ENCODE assay signal across 25 mouse cellular contexts in the genomic region with DNA sequence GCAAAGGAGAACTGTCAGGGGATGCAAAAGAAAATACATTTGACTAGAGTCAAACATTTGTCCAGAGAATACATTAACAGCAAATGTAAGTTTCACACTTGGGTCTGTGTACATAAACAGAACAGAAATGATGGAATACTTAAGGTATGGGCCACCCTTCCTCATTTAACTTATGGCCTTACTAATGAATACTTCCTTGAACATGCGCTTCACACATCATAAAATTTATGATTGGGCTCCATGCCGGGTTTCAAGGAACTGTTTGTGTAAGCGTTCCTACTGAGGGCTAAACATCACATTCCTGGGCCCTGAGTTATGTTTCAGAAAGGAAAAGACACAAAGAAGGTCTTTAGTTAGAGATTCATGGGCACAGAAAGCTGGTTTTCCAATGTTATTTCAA. TPM values are rescaled to one million over a fixed set of nuclear protein-coding genes. Genes with fewer than 3 reads are reported as not detected.
DNase-seq lines count a peak whose midpoint lies in the region; ATAC-seq and TF ChIP-seq lines count a peak whose summit lies in the region.
"Had no signal": no experiment of that assay in that cellular context is flagged by ENCODE, and none has a peak within 500 bp of the region (broad histone marks: within the 10 kb centered on the region; RNA-seq: fewer than 3 reads in every experiment).

No protein-coding gene starts in this region.

- H3K4me1 ChIP-seq in intestine, embryonic 14.5 days (replicated peaks; ENCODE audit: control insufficient read depth, insufficient read depth, low read length) = peaks cover 4% of the 10 kb centered on the region; the same call in 1 of the 2 replicates
- no peaks in the 10 kb centered on the region for H3K4me1 ChIP-seq in intestine, postnatal 0 days (replicated peaks; ENCODE audit: control insufficient read depth, insufficient read depth, low read length)
- H3K4me1 ChIP-seq in lung, embryonic 15.5 days = peaks cover 16% of the 10 kb centered on the region; the same call in 1 of the 2 replicates
- H3K4me1 ChIP-seq in limb, embryonic 14.5 days (ENCODE audit: control insufficient read depth, insufficient read depth, low read length) = 0 out of 2 replicates have a peak, but pooled peaks cover 6% of the 10 kb centered on the region
- H3K4me1 ChIP-seq: forebrain, embryonic 12.5 days; midbrain, embryonic 10.5 days had no signal

- H3K36me3 ChIP-seq in intestine, embryonic 14.5 days (ENCODE audit: control insufficient read depth, insufficient read depth, low read length) = no peaks in the 10 kb centered on the region
- no peaks in the 10 kb centered on the region for H3K36me3 ChIP-seq in intestine, postnatal 0 days (ENCODE audit: control insufficient read depth, insufficient read depth)
- no peaks in the 10 kb centered on the region for H3K36me3 ChIP-seq in lung, embryonic 15.5 days
- H3K36me3 ChIP-seq in limb, embryonic 14.5 days (ENCODE audit: control insufficient read depth, insufficient read depth, low read length) = no peaks in the 10 kb centered on the region
- H3K36me3 ChIP-seq: forebrain, embryonic 12.5 days; midbrain, embryonic 10.5 days had no signal

- H3K9ac ChIP-seq in intestine, embryonic 14.5 days (ENCODE audit: low read length) = no peak overlapping the region
- H3K9ac ChIP-seq in intestine, postnatal 0 days (ENCODE audit: low read depth, low read length) = no peak overlapping the region
- H3K9ac ChIP-seq in lung, embryonic 15.5 days = no peak overlapping the region
- no peak overlapping the region for H3K9ac ChIP-seq in limb, embryonic 14.5 days (ENCODE audit: low read depth, low read length, severe bottlenecking)
- H3K9ac ChIP-seq: forebrain, embryonic 12.5 days; liver, postnatal 0 days had no signal

- no peak for DNase-seq in intestine, embryonic 14.5 days (ENCODE audit: low spot score)
- DNase-seq in lung, postnatal 25 days (ENCODE audit: low spot score) = no peak
- DNase-seq in limb, embryonic 14.5 days (ENCODE audit: low spot score) = peak; percentile 69
- no peak for DNase-seq in gastrocnemius, adult 2 months
- DNase-seq in heart, postnatal 25 days (ENCODE audit: low spot score) = no peak
- no peak for DNase-seq in left cerebral cortex, postnatal 14 days (ENCODE audit: low spot score in 2 of 2)
- DNase-seq: cerebellum, adult 2 months; cerebellum, postnatal 36 days; gastrocnemius, postnatal 25 days; heart, adult 2 months; kidney, postnatal 36 days; layer of hippocampus, adult 9-11 months; liver, postnatal 0 days; right cerebral cortex, postnatal 14 days; thymus, postnatal 4 days had no signal

- no peak overlapping the region for H3K4me2 ChIP-seq in intestine, embryonic 14.5 days (ENCODE audit: low read length)
- H3K4me2 ChIP-seq in intestine, postnatal 0 days (replicated peaks; ENCODE audit: low read depth) = no peak overlapping the region
- H3K4me2 ChIP-seq in lung, embryonic 15.5 days = no peak overlapping the region
- no peak overlapping the region for H3K4me2 ChIP-seq in limb, embryonic 14.5 days (replicated peaks; ENCODE audit: low read depth, low read length, severe bottlenecking)
- H3K4me2 ChIP-seq: forebrain, embryonic 12.5 days had no signal

- no peak overlapping the region for H3K4me3 ChIP-seq in intestine, embryonic 14.5 days (ENCODE audit: low read depth, low read length)
- no peak overlapping the region for H3K4me3 ChIP-seq in intestine, postnatal 0 days (ENCODE audit: low read depth, low read length)
- no peak overlapping the region for H3K4me3 ChIP-seq in lung, embryonic 15.5 days
- H3K4me3 ChIP-seq in limb, embryonic 14.5 days (replicated peaks; ENCODE audit: low read length) = no peak overlapping the region
- H3K4me3 ChIP-seq in gastrocnemius, adult 2 months = no peak overlapping the region
- H3K4me3 ChIP-seq: forebrain, embryonic 12.5 days; heart, adult 2 months; left cerebral cortex, adult 2 months; midbrain, embryonic 10.5 days had no signal

- intact Hi-C loops in gastrocnemius, adult 2 months (cut with DNase I) = no loop called here
- intact Hi-C loops in heart, postnatal 25 days (cut with DNase I) = no loop called here
- intact Hi-C loops in left cerebral cortex, postnatal 14 days (cut with DNase I) = no loop called here

- ATAC-seq in intestine, embryonic 14.5 days (replicated peaks; ENCODE audit: low FRiP score, low TSS enrichment, low read depth) = 0 out of 2 replicates have a peak, but pooled peaks have one; percentile 27
- ATAC-seq in intestine, postnatal 0 days = no peak; the same call in 1 of the 2 replicates
- ATAC-seq in lung, embryonic 15.5 days (ENCODE audit: borderline replicate concordance, extremely low read depth, low FRiP score, low TSS enrichment) = peak; percentile 93
- ATAC-seq in limb, embryonic 14.5 days (ENCODE audit: low FRiP score, low read depth) = peak; percentile 76
- ATAC-seq: CD4-positive, CD25-positive, alpha-beta regulatory T cell, adult 4 months; liver, postnatal 0 days had no signal

- no peaks in the 10 kb centered on the region for H3K9me3 ChIP-seq in intestine, embryonic 14.5 days (ENCODE audit: control insufficient read depth, low read length)
- H3K9me3 ChIP-seq in intestine, postnatal 0 days (ENCODE audit: control insufficient read depth) = no peaks in the 10 kb centered on the region
- no peaks in the 10 kb centered on the region for H3K9me3 ChIP-seq in lung, embryonic 15.5 days
- H3K9me3 ChIP-seq in limb, embryonic 14.5 days (ENCODE audit: control insufficient read depth, low read length) = no peaks in the 10 kb centered on the region
- H3K9me3 ChIP-seq: forebrain, embryonic 12.5 days; midbrain, embryonic 10.5 days had no signal

- no peak overlapping the region for H3K27ac ChIP-seq in intestine, embryonic 14.5 days (ENCODE audit: low read depth)
- H3K27ac ChIP-seq in intestine, postnatal 0 days (ENCODE audit: low read depth, low read length) = no peak overlapping the region
- H3K27ac ChIP-seq in lung, embryonic 15.5 days = peak overlapping the region; percentile 55
- no peak overlapping the region for H3K27ac ChIP-seq in limb, embryonic 14.5 days (replicated peaks; ENCODE audit: low read depth, low read length)
- H3K27ac ChIP-seq in gastrocnemius, adult 2 months = no peak overlapping the region
- H3K27ac ChIP-seq: forebrain, embryonic 12.5 days; heart, adult 2 months; left cerebral cortex, adult 2 months; midbrain, embryonic 10.5 days had no signal

- no peaks in the 10 kb centered on the region for H3K27me3 ChIP-seq in intestine, embryonic 14.5 days (replicated peaks; ENCODE audit: control insufficient read depth, insufficient read depth, low read length)
- no peaks in the 10 kb centered on the region for H3K27me3 ChIP-seq in intestine, postnatal 0 days (replicated peaks; ENCODE audit: control insufficient read depth, insufficient read depth, low read length)
- no peaks in the 10 kb centered on the region for H3K27me3 ChIP-seq in lung, embryonic 15.5 days
- H3K27me3 ChIP-seq in limb, embryonic 14.5 days (ENCODE audit: control insufficient read depth, insufficient read depth, low read length) = no peaks in the 10 kb centered on the region
- H3K27me3 ChIP-seq: forebrain, embryonic 12.5 days had no signal

- no peak for TF ChIP-seq POLR2A in limb, embryonic 14.5 days (IDR thresholded peaks at IDR 0.05; ENCODE audit: borderline replicate concordance, extremely low read depth, insufficient read depth, insufficient read length)

- no peak for TF ChIP-seq CTCF in intestine, postnatal 0 days (IDR thresholded peaks at IDR 0.05; ENCODE audit: low read depth)
- no peak for TF ChIP-seq CTCF in gastrocnemius, adult 2 months (IDR thresholded peaks at IDR 0.05)

- 19% methylated on average over 3 of the region's 3 CpGs for WGBS in intestine, embryonic 14.5 days
- 20% methylated on average over 3 of the region's 3 CpGs for WGBS in intestine, postnatal 0 days
- WGBS in lung, embryonic 15.5 days = 26% methylated on average over 3 of the region's 3 CpGs
- 12% methylated on average over 3 of the region's 3 CpGs for WGBS in limb, embryonic 14.5 days

RNA-seq across cellular contexts. Expression of gene Bbox1, which starts 19.4 kb away (rescaled TPM):
- 0.20 and 0.28 TPM in 2 replicates for polyA plus RNA-seq in intestine, embryonic 14.5 days (2014; fragmentation: Nextera tagmentation; extraction: Ambion mirVana)
- 10.3 and 11.9 TPM in 2 replicates for polyA plus RNA-seq in intestine, postnatal 0 days (2015; fragmentation: Nextera tagmentation; extraction: Ambion mirVana)
- 0.25 and 0.39 TPM in 2 replicates for polyA plus RNA-seq in lung, embryonic 15.5 days (2015; fragmentation: Nextera tagmentation; extraction: Ambion mirVana)
- 1.1 TPM in 2 replicates for polyA plus RNA-seq in limb, embryonic 14.5 days (2012; rRNA removed)
- 0.59 and 1.3 TPM in 2 replicates for polyA plus RNA-seq in limb, embryonic 14.5 days (2014; fragmentation: Nextera tagmentation; extraction: Ambion mirVana)
- under 1 TPM in 1 of 2 experiments, not detected in 1; 0.08 TPM for total RNA-seq in gastrocnemius, adult 2 months (2021)
- under 1 TPM in 1 of 2 experiments, not detected in 1; 0.23 TPM for total RNA-seq in heart, postnatal 25 days (2021)
- total RNA-seq in left cerebral cortex, postnatal 14 days (2021) = under 1 TPM; 0.19 to 0.20 TPM
- total RNA-seq: ES-E14; hematopoietic stem cell, adult 5-6 weeks; neutrophil, adult 5-6 weeks had no signal
- polyA plus RNA-seq: CD4-positive, CD25-positive, alpha-beta regulatory T cell, adult 4 months; forebrain, embryonic 12.5 days; midbrain, embryonic 10.5 days; spleen, adult 2 months had no signal
